Mouse (Mus musculus) olfactory bulb, adult 2 months (tissue): ENCODE results near the gene Bcat1. TPM values are rescaled to one million over a fixed set of nuclear protein-coding genes. Genes with fewer than 3 reads are reported as not detected.

Experiments
- H3K27ac ChIP-seq: fragments of 200-500 bp; 2 replicates; pipeline ENCODE4 v1.5.1; 2012; ENCODE audit warnings: low read depth, low read length; ENCODE audit not compliant: insufficient read depth
- H3K4me1 ChIP-seq: fragments of 200-500 bp; 2 replicates; pipeline ENCODE4 v1.6.1; 2012; ENCODE audit warnings: low read length; ENCODE audit not compliant: control insufficient read depth, insufficient read depth
- H3K4me3 ChIP-seq: fragments of 200-500 bp; 2 replicates; pipeline ENCODE4 v1.5.1; 2012; ENCODE audit warnings: mild to moderate bottlenecking, low read depth, low read length, moderate library complexity; ENCODE audit not compliant: insufficient read depth
- CTCF ChIP-seq: fragments of 200-500 bp; IDR thresholded peaks from 2 replicates; pipeline ENCODE4 v1.5.1; 2012; ENCODE audit warnings: low read depth, mild to moderate bottlenecking, low read length, moderate library complexity; ENCODE audit not compliant: insufficient read depth
- POLR2A ChIP-seq: fragments of 200-500 bp; IDR thresholded peaks from 2 replicates; pipeline ENCODE4 v1.6.1; 2012; ENCODE audit warnings: mild to moderate bottlenecking, low read depth, low read length, moderate library complexity; ENCODE audit not compliant: insufficient read depth
- WGBS: fragments of 180-500 bp; shearing (Covaris S2); methylation state at CpG from one replicate; pipeline ENCODE4 v1.1.7; 2018; 5-methylcytosine and 5-hydroxymethylcytosine counted together
- polyA plus RNA-seq: library from polyadenylated mRNA; stranded (reverse); fragments of >200 nt; gene quantifications from 2 replicates; pipeline ENCODE4 v1.2.4, GENCODE M21; 2012; ENCODE audit warnings: low replicate concordance; ENCODE audit not compliant: missing spikeins, insufficient read depth, insufficient read length

The Bcat1 gene
- polyA plus RNA-seq, 1 experiment: not detected

DNA sequence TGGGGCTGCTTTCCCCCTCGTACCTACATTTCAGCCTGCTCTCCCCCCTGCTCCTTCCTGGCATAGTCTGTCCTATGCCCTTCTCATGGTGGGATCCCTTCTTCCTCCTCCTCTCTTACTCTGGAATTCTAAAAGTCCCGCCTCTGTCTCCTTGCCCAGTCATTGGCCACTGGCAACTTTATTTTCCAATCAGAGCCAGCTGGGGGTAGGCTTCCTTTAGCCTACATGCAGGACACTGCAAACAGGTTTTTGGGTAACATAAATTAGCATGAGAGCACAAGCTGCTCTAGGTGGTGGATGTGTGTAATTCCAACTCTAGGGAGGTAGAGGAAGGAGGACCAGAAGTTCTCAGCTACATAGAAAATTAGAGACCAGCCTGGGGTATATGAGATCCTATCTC lies 44.1 kb upstream of the Bcat1 start:
- TF ChIP-seq POLR2A: no peak
- no peak for TF ChIP-seq CTCF
- no peak overlapping the region for H3K27ac ChIP-seq
- H3K4me3 ChIP-seq: no peak overlapping the region
- 86% methylated on average over 2 of the region's 2 CpGs for WGBS
- H3K4me1 ChIP-seq: peaks cover 8% of the 10 kb centered on the region; the same call in 1 of the 2 replicates

DNA sequence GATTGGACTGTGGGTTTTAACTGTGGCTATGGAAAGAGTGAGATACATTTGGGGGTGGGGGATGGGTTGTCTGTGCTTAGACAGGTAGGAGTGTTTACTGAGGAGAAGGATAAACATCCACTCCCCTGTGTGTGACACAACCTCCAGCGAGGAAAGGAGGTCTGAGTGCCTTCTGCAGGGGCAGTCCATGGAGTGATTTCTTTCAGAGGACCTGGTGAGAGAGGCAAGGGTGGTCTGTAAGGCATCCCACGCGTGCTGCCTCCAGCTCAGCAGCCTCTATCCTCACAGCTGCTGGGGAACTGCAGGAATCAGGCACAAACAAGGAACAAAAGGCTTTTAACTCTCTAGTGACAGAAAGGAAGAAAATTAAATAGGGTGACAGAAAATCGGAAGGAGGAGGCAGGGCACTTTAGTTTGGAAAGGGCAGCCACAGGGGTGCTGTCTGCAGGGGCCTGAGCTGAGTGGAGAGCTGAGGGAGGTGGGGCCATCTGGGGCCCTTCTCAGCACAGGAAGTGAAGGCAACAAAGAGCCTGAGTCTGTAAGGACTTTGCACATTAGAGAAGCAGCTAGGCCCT lies 40.2 kb upstream of the Bcat1 start:
- Histone ChIP-seq H3K4me3 (no peak overlapping the region), H3K27ac (no peak overlapping the region), H3K4me1 (peaks cover 8% of the 10 kb centered on the region; the same call in 1 of the 2 replicates)
- whole genome bisulfite sequencing: 21% methylated on average over 4 of the region's 4 CpGs
- TF ChIP-seq POLR2A: no peak
- no peak for TF ChIP-seq CTCF

DNA sequence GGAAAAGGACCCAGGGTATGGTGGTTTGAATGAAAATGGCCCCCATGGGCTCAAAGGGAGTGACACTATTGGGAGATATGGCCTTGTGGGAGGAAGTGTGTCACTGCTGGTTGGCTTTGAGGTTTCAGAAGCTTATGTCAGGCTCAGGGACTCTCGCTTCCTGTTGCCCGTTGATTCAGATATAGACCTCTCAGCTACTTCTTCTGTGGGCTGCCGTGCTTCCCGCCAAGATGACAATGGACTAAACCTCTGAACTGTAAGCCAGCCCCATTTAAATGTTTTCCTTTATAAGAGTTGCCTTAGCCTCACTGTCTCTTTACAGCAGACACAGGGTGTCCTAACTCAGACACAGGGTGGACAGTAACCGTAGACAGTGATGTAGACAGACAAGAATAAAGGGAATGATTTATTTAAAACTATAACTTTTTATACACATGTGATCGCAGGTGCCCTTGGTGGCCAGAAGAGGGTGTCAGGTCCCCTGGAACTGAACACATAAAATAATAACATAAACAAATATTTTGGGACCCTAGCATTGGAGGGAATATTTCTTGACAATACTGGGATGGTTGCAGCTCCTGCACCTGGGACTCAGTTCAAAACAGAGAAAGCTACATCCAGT lies 39.6 kb upstream of the Bcat1 start, which contains the start of gene Lrmp:
TSS of gene Lrmp (plus strand) at position 178 of the 622 bp plus-strand sequence.
- H3K27ac ChIP-seq: no peak within 1 kb of the TSS
- TF ChIP-seq CTCF: no peak
- no peak for TF ChIP-seq POLR2A

DNA sequence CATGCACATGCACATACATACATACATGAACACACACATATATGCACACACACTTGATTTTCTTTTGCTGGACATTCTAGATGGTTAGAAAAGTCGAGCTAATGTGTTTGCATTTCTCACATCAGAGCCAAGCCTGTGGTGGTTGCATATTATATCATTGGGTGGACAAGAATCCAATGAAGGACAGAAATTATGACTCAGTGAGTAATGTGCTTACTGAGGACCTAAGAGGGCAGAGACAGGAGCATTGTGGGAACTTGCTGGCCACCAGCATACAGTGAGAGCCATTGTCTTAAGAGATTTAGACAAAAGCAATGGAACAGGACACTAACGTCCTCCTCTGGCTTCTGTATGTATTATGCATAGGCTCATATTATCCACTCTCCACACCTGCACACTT lies 38.6 kb upstream of the Bcat1 start:
- Histone ChIP-seq H3K4me1 (peaks cover 8% of the 10 kb centered on the region; the same call in 1 of the 2 replicates), H3K4me3 (no peak overlapping the region), H3K27ac (no peak overlapping the region)
- 94% methylated on average over 2 of the region's 2 CpGs for WGBS
- no peak for TF ChIP-seq CTCF
- TF ChIP-seq POLR2A: no peak

More for the DNA sequence above, 39.6 kb upstream of the Bcat1 start, which contains the start of gene Lrmp:
- H3K4me3 ChIP-seq: no peak within 1 kb of the TSS
- H3K4me1 ChIP-seq: peaks cover 8% of the 10 kb centered on the region; the same call in 1 of the 2 replicates
- 79% methylated on average over 6 of the region's 6 CpGs for WGBS

DNA sequence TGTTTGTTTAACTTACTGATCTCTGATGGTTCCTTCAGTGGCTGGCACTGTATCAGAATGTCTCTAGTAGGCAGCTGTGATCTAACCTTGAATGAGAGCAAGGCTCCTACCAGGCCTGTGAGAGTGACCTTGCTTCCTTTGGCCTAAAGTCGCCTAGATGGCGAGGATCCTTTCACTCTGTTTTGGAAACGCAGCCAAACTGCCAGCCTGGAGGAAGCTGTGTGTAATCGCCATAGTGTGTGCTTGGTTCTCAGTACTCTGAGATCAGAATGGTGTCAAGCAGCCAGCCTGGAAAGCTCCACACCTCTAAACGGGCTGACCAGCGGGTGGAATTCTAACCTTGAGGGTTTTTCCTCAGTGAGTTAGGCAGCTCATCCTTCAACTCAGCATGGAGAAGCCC lies 36.9 kb upstream of the Bcat1 start:
- H3K27ac ChIP-seq: no peak overlapping the region
- peaks cover 8% of the 10 kb centered on the region; the same call in 1 of the 2 replicates for H3K4me1 ChIP-seq
- no peak overlapping the region for H3K4me3 ChIP-seq
- 68% methylated on average over 6 of the region's 6 CpGs for WGBS
- no peak for TF ChIP-seq POLR2A
- TF ChIP-seq CTCF: no peak

DNA sequence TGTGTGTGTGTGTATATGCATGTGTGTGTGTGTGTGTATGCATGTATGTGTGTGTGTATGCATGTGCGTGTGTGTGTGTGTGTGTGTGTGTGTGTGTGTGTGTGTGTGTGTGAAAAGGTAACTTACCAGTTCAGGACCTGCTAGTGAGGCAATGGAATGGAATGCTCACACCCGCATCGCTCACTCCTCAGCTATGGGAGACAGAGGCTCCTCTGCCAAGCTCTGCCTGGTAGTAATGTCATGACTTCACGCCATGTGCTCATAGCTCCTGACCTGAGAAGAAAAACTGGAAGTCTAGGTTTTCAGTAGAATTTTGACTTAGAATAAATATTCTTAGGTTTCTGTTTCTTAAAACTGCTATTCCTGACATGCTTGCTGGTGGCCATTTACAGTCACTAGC lies 34.8 kb upstream of the Bcat1 start:
- H3K27ac ChIP-seq: no peak overlapping the region
- TF ChIP-seq CTCF (no peak), POLR2A (no peak)
- 86% methylated on average over 4 of the region's 4 CpGs for WGBS
- H3K4me3 ChIP-seq: no peak overlapping the region
- no peaks in the 10 kb centered on the region for H3K4me1 ChIP-seq

DNA sequence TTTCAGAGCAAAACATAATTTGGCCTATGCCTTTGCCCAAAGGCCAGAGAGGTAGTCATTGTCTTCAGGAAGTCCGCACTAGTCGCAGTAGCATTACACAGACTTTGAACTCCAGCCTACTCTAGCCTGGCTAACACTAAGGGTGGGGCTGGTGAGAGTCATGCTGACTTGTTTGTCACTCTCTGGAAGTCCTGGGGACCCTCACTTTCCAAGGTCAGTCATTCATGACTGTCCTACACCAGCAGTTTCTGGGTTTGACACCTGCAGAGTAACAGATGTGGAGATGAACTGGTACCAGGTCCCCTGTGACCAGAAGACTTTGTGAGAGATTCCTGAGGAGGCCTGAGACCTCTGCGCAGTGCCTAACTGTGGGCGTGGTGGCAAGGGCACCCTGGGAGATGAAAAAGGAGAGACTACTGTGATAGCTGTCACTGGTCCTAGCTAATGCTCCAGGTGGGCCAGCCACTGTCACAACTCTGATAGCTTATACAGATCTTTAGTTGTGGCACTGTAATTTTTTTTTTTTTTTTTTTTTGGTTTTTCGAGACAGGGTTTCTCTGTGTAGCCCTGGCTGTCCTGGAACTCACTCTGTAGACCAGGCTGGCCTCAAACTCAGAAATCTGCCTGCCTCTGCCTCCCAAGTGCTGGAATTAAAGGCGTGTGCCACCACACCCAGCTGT lies 30.3 kb upstream of the Bcat1 start:
- WGBS: 91% methylated on average over 6 of the region's 6 CpGs
- no peaks in the 10 kb centered on the region for H3K4me1 ChIP-seq
- H3K4me3 ChIP-seq: no peak overlapping the region
- H3K27ac ChIP-seq: no peak overlapping the region
- TF ChIP-seq POLR2A (no peak), CTCF (no peak)

DNA sequence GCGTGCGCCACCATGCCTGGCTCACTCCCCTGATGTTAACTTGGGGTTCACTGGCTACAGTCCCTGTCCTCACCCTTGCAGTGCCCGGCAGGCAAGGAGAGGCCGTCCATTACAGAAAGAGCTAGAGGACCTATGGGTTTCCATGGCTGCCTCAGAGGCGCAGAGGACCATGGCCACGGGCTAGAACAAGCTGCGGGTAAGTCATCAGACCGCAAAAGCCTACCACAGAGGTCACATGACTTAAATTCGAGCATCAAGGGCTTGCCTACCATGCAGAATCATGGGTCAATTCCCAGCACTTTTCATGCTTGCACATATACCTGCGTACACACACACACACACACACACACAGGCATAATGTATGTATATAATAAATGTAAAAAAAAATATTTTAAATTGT lies 29.5 kb upstream of the Bcat1 start:
- no peak overlapping the region for H3K27ac ChIP-seq
- TF ChIP-seq POLR2A (no peak), CTCF (no peak)
- WGBS: 93% methylated on average over 10 of the region's 10 CpGs

More for the DNA sequence above, 29.5 kb upstream of the Bcat1 start:
- H3K4me3 ChIP-seq: no peak overlapping the region
- H3K4me1 ChIP-seq: no peaks in the 10 kb centered on the region
